Mouse (Mus musculus) common myeloid progenitor, adult 5-6 weeks (primary cell): ENCODE results near the gene Cpne5. TPM values are rescaled to one million over a fixed set of nuclear protein-coding genes. Genes with fewer than 3 reads are reported as not detected.

Experiments used
- ATAC-seq: replicated peaks from 2 replicates; pipeline ENCODE4 v1.8.0; 2016; ENCODE audit warnings: low read depth, mild to moderate bottlenecking, moderate TSS enrichment, inconsistent platforms; ENCODE audit not compliant: poor library complexity, severe bottlenecking
- total RNA-seq: library from RNA; stranded (forward); fragments of 200-1000, 187-1606 nt; gene quantifications from 2 replicates; pipeline ENCODE4 v1.2.3, GENCODE M21; 2017

The Cpne5 gene
- total RNA-seq, 1 experiment from 2014 or later: 0.64 TPM

- no peak for ATAC-seq
These were observed 62.3 kb downstream of the Cpne5 start for GRCm38 (mm10) chr17:29175693-29176092.

DNA sequence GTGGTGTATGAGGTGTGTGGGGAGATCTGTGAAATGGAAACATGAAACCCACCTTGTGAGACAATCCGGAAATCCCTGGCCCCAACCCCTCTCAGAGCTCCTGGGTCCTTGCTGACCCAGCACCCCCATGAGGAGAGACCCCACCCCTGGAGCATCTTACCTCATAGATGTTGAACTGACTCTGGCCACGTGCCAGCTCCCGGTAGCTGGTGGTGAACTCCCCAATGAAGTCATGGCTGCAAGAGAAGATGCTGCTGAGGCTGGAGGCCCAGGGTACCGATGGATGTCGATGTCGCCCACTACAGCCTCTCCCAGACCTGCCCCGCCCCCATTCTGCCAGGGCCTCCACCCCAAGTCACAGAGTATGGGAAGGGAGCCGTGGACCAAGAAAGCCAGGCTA, 64.8 kb downstream of the Cpne5 start:
- ATAC-seq: no peak

- ATAC-seq: peak; percentile 48
These were observed 65.9 kb downstream of the Cpne5 start for GRCm38 (mm10) chr17:29172062-29172461.

GRCm38 (mm10) chr17:29171001-29171772, 66.8 kb downstream of the Cpne5 start:
- ATAC-seq: peak; percentile 80

DNA sequence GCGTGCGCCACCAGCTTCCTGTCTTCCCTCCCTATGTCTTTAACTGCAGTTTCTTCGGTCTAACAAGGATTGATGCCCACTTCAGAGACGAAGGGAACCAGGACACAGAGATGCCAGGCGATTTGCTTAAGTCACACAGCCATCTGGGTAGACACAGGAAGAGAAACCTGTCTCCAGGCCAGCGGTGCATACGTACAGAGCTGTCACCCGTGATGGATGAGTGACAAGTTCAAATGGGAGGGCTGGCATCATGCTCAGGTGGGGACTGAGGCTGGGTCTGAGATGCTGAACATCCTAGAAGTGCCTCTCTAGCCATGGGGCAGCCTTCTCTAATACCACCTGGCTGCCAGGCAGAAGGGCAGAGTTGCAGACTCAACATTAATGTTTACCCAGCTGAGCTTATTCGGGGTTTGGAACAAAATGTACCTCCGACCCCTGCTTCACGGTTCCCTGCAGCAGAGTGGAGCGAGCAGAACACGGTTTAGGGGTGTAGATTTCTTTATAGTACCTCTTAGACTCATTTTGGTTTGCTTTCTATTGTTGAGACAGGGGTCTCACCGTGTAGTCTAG, 67.5 kb downstream of the Cpne5 start:
- no peak for ATAC-seq

DNA sequence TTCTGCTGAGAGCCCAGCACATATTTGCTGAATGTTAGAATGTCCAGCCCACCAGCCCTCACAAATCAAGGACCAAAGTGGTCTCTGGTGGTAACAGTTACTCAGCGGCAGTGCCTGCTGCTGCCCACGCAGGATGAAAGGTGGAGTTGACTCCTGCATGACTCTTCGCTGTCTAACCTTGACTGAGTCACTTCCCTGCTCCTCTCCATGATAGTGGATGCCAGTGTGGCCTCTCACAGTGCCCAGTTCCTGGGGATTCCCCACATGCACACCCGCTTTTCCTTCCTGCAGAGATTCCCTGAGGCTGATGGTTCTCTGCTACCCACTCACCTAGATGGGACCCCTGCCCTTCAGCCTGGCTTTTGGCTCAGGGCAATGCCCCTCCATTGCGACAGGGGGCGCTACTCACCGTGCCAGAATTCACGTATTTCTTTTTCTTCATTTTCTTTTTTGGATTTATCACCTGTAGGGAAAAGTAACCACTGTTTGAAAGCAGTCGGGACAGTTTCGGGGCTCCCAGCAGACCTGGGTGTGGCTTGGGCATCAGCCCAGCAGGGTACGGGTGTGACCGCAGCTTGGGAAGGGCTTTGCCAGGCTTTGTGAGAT, 68.9 kb downstream of the Cpne5 start:
- ATAC-seq: no peak

GRCm38 (mm10) chr17:29168438-29168837, 69.5 kb downstream of the Cpne5 start:
- no peak for ATAC-seq

- ATAC-seq: no peak
These were observed 70.6 kb downstream of the Cpne5 start for GRCm38 (mm10) chr17:29167371-29167770.

DNA sequence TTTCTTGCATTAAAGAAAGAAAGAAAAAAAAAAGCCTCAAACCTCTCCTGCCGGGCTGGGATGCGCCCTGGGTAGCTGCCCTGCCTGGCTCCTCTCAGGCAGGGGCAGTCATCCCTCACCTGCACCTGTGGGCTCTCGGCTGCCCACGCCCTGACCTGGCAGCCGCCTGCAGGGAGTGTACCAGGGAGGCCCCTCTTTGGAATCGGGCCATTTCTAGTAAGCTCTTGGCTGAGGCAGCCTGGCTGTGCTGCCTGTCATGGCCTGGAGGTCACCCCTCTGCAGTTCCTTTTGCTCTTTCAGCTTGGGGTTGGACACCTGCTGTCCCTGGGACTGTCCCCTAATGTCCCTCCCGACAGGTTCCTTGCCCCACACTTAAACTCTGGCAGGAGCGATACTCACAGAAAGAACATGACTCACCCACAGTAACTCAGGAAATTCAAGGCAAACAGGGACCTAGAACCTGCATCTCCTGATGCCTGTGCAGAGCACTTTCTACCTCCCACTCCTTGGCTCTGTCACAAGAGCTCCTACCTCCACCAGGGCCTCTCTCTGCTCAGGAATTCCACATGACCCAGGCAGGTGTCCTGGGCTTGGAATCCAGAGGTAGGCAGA, 71.9 kb downstream of the Cpne5 start:
- ATAC-seq: no peak

- no peak for ATAC-seq
These were observed 72.5 kb downstream of the Cpne5 start for GRCm38 (mm10) chr17:29165452-29165851.

DNA sequence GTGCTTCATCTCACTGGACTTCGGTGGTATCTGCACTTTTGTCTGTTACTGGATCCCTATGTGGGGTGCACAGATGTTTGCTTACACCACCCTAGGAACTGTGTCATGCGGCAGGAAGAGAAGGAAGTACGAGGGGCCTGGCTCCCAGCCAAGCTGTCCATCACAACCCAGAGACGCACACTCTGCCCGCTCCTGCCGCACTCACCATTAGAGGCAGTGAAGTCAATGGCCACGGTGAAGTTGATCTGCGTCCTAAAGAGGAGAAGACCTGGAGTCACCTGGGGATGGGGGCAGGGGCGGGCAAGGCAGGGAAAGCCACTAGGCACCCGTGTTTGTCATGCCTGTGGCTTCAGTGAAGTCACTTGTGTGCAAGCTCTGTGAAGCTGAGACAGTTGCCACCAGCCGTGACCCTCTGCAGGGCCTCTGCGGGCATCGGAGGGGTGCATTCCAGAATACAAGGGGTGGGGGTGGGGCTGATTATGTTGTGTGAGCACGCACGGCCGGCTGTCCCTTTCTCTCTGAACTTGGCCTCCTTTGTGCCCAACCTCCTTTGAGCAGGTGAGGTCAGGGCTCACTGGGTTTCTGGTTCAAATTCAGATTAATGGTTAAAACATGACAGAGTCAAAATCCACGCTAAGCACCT, 73.4 kb downstream of the Cpne5 start:
- peak; percentile 80 for ATAC-seq

DNA sequence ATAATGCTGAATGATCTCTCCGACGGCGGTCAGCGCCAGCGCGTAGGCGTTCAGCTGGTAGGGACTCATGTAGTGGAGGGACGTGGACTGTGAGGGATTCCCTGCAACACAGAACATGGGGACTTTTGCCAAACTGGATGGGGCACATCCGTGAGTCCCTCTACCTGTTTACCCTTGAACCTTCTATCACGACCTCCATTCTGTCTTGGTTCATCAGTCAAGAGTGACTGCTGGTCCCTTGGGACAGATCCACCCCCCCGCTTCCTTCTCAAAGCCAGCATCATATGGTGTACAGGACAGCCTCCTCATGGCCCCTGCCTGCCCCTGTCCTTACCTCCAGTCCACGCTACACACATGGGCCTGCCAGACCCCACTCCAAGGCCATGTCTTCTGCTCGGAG, 75.6 kb downstream of the Cpne5 start:
- no peak for ATAC-seq

DNA sequence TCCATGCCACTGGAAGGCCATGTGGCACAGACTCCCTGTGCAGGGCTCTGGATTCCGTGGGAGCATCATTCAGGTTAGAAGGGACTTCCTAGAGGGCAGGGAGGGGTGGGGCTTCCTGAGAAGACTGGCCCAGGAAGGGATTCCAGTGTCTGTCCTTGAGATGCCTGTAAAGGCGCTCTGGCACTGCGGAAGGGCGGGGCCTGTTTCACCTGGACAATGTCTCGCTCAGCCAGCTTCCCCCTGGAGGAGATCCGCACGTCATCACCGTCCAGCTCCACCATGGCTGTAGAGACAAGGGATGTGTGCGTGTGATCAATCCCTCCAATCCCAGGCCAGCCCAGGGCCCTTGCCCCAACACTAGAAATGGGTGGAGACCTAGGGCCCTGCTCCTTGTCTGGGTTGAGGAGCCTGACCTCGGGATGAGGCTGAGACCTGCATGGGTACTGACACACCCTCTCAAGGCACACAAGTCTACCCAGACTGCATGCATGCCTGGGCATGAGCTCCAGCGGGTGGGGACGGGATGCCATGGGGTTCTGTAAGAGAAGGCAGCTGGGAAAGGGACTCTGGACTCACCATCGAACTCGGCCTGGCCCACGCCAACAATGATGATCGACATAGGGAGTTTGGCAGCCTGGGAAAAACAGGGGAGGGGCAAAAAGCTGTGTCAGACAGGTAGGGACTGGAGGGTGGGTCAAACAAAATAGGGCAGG, 78.1 kb downstream of the Cpne5 start:
- no peak for ATAC-seq

- ATAC-seq: no peak
These were observed 78.6 kb downstream of the Cpne5 start for GRCm38 (mm10) chr17:29159320-29159719.

- ATAC-seq: no peak
These were observed 79.1 kb downstream of the Cpne5 start for GRCm38 (mm10) chr17:29158899-29159298.

DNA sequence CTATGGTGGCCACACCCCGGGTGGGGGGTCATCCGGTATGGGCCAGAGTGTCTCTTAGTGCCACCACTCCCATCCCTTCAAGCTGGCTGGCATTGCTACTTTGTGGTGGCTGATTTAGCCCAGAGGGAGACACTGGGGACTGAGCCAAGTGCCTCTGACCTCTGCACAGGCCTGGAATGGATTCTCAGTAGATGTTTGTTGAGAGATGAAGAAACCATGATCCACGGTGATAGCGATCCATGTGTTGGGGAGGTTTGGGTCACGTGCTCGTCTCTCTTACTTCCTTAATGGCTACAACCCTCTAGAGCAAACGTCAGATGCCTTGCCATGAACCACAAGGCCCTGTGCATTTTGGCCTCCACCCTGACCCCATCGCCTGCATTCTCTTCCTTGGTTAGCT, 81.1 kb downstream of the Cpne5 start:
- ATAC-seq: no peak

- ATAC-seq: peak; percentile 23; the same call in 1 of the 2 replicates
These were observed 81.6 kb downstream of the Cpne5 start for GRCm38 (mm10) chr17:29156396-29156795.

DNA sequence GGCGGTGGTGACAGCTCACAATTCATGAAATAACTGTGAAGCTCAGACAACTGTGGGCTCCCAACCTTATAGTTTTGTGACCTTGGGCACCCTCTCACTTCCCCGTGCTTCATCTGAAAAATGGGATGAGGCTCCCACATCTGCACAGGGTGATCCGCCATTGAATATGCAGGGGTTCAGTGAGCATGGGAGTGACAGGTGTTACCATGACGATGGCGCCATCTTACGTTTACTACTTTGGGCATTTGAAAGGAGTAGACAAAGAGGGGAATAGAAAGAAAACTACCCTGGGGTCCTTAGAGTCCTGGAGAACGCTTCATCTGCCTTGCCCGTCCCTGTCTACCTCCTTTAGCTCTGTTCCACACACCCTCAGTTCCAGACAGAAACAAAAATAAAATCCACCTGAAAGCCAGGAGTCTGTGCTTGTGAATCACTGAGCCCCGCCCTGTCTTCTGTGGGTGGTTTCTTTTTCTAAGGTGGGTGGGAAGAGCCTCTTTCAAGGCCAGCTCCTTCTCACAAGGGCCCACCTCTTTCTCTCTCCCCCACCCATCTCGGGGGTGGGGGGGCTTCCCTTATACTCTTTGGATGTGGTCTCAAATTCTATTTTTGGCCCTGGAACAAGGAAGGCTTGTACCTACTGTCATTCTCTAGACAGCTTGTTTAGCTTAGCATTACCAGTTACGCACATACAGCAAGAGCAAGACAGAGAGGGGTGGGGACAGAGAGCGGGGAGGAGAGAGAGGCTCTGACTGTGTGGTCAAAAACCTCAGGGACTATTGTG, 82.4 kb downstream of the Cpne5 start:
- no peak for ATAC-seq

GRCm38 (mm10) chr17:29154247-29154646, 83.7 kb downstream of the Cpne5 start:
- 0 out of 2 replicates have a peak, but pooled peaks have one; percentile 14 for ATAC-seq
